Mouse (Mus musculus): ENCODE data around the gene Rprd2.

Rprd2 gene

GRCm38 (mm10) chr3:95735071-95735670, 83.5 kb downstream of the Rprd2 start:
- WGBS = 91% methylated on average over 12 of the region's 12 CpGs

GRCm38 (mm10) chr3:95734092-95734702, 84.5 kb downstream of the Rprd2 start:
- WGBS = 82% methylated on average over 13 of the region's 13 CpGs

GRCm38 (mm10) chr3:95732744-95733521, 85.7 kb downstream of the Rprd2 start:
- 76% methylated on average over 11 of the region's 11 CpGs for WGBS

- WGBS = 60% methylated on average over 9 of the region's 9 CpGs
Observed at GRCm38 (mm10) chr3:95732297-95732696, 86.4 kb downstream of the Rprd2 start.

- WGBS = 80% methylated on average over 4 of the region's 4 CpGs
Observed at GRCm38 (mm10) chr3:95731802-95732201, 86.9 kb downstream of the Rprd2 start.

GRCm38 (mm10) chr3:95730431-95730830, 88.2 kb downstream of the Rprd2 start:
- 97% methylated on average over 7 of the region's 7 CpGs for WGBS

GRCm38 (mm10) chr3:95728906-95729305, 89.8 kb downstream of the Rprd2 start:
- WGBS = 82% methylated on average over 2 of the region's 2 CpGs

- WGBS = 63% methylated on average over 7 of the region's 7 CpGs
Observed at GRCm38 (mm10) chr3:95726696-95727358, 91.8 kb downstream of the Rprd2 start.

GRCm38 (mm10) chr3:95725863-95726262, 92.8 kb downstream of the Rprd2 start:
- WGBS = 71% methylated on average over 7 of the region's 7 CpGs

GRCm38 (mm10) chr3:95722386-95722785, 96.3 kb downstream of the Rprd2 start:
- WGBS = 82% methylated on average over 3 of the region's 3 CpGs

- WGBS = 93% methylated on average over 2 of the region's 2 CpGs
Observed at GRCm38 (mm10) chr3:95718153-95718552, 100.5 kb downstream of the Rprd2 start.

- 96% methylated on average over 1 of the region's 1 CpGs for WGBS
Observed at GRCm38 (mm10) chr3:95716075-95716474, 102.6 kb downstream of the Rprd2 start.

Measured in cerebral cortex, adult 2 months (tissue).